In genomic region chr15:18832263-18832662, GRCm38 (mm10) we compare ENCODE assay signal across 10 mouse cellular contexts. TPM values are rescaled to one million over a fixed set of nuclear protein-coding genes. Genes with fewer than 3 reads are reported as not detected.
DNase-seq lines count a peak whose midpoint lies in the region; ATAC-seq and TF ChIP-seq lines count a peak whose summit lies in the region.
"Had no signal": no experiment of that assay in that cellular context is flagged by ENCODE, and none has a peak within 500 bp of the region (broad histone marks: within the 10 kb centered on the region; RNA-seq: fewer than 3 reads in every experiment).

No protein-coding gene starts in this region.

- no peaks in the 10 kb centered on the region for H3K36me3 ChIP-seq in lung, embryonic 14.5 days (ENCODE audit: insufficient read depth)
- H3K36me3 ChIP-seq in forebrain, postnatal 0 days (ENCODE audit: insufficient read depth) = no peaks in the 10 kb centered on the region
- H3K36me3 ChIP-seq in midbrain, embryonic 14.5 days (ENCODE audit: control insufficient read depth, insufficient read depth, low read length) = no peaks in the 10 kb centered on the region
- H3K36me3 ChIP-seq: embryonic facial prominence, embryonic 13.5 days; limb, embryonic 12.5 days had no signal

- no peak overlapping the region for H3K27ac ChIP-seq in lung, embryonic 14.5 days (ENCODE audit: low read depth)
- H3K27ac ChIP-seq in forebrain, postnatal 0 days (ENCODE audit: low read depth, low read length) = no peak overlapping the region
- no peak overlapping the region for H3K27ac ChIP-seq in midbrain, embryonic 14.5 days (replicated peaks; ENCODE audit: low read depth, low read length)
- H3K27ac ChIP-seq: embryonic facial prominence, embryonic 13.5 days; limb, embryonic 12.5 days had no signal

- no peak overlapping the region for H3K4me2 ChIP-seq in lung, embryonic 14.5 days
- H3K4me2 ChIP-seq in forebrain, postnatal 0 days (ENCODE audit: low read depth) = no peak overlapping the region
- no peak overlapping the region for H3K4me2 ChIP-seq in midbrain, embryonic 14.5 days (ENCODE audit: low read length)
- H3K4me2 ChIP-seq: embryonic facial prominence, embryonic 13.5 days; limb, embryonic 12.5 days had no signal

- no peaks in the 10 kb centered on the region for H3K27me3 ChIP-seq in lung, embryonic 14.5 days (ENCODE audit: insufficient read depth, low read length)
- no peaks in the 10 kb centered on the region for H3K27me3 ChIP-seq in forebrain, postnatal 0 days (ENCODE audit: insufficient read depth, low read length)
- no peaks in the 10 kb centered on the region for H3K27me3 ChIP-seq in midbrain, embryonic 14.5 days (ENCODE audit: control insufficient read depth, insufficient read depth, low read length)
- H3K27me3 ChIP-seq: embryonic facial prominence, embryonic 13.5 days; limb, embryonic 12.5 days had no signal

- peak; percentile 82 for DNase-seq in lung, embryonic 14.5 days
- no peak for DNase-seq in lung, adult 2 months
- peak; percentile 62 for DNase-seq in MEL-GATA-1-ER (ENCODE audit: extremely low read depth, low read depth)
- DNase-seq in cerebellum, adult 18-20 months = peak; percentile 62 to 70
- DNase-seq in forebrain, postnatal 0 days = peak; percentile 67
- peak; percentile 42 to 68 for DNase-seq in layer of hippocampus, adult 8-10 months (ENCODE audit: low spot score in 2 of 2)
- DNase-seq in midbrain, embryonic 14.5 days = peak; percentile 91

- no peak for TF ChIP-seq POLR2A in lung, adult 2 months (IDR thresholded peaks at IDR 0.05; ENCODE audit: borderline replicate concordance, extremely low read depth, low read depth, low read length)

- H3K4me3 ChIP-seq in lung, embryonic 14.5 days (ENCODE audit: low read depth, low read length) = no peak overlapping the region
- no peak overlapping the region for H3K4me3 ChIP-seq in lung, adult 2 months (replicated peaks; ENCODE audit: extremely low read depth, low read depth, low read length)
- no peak overlapping the region for H3K4me3 ChIP-seq in forebrain, postnatal 0 days (ENCODE audit: low read depth, low read length)
- H3K4me3 ChIP-seq in midbrain, embryonic 14.5 days (replicated peaks; ENCODE audit: low read depth, low read length) = no peak overlapping the region
- H3K4me3 ChIP-seq: embryonic facial prominence, embryonic 13.5 days; limb, embryonic 12.5 days had no signal

- H3K9ac ChIP-seq in lung, embryonic 14.5 days = no peak overlapping the region
- no peak overlapping the region for H3K9ac ChIP-seq in forebrain, postnatal 0 days
- no peak overlapping the region for H3K9ac ChIP-seq in midbrain, embryonic 14.5 days (replicated peaks; ENCODE audit: low read length)
- H3K9ac ChIP-seq: embryonic facial prominence, embryonic 13.5 days; limb, embryonic 12.5 days had no signal

- no peaks in the 10 kb centered on the region for H3K9me3 ChIP-seq in lung, embryonic 14.5 days (ENCODE audit: low read depth, low read length)
- H3K9me3 ChIP-seq in forebrain, postnatal 0 days (ENCODE audit: low read length) = no peaks in the 10 kb centered on the region
- H3K9me3 ChIP-seq in midbrain, embryonic 14.5 days (ENCODE audit: control insufficient read depth, low read length) = no peaks in the 10 kb centered on the region
- H3K9me3 ChIP-seq: embryonic facial prominence, embryonic 13.5 days; limb, embryonic 12.5 days had no signal

- WGBS in lung, embryonic 14.5 days = 18% methylated on average over 4 of the region's 4 CpGs
- 15% methylated on average over 4 of the region's 4 CpGs for WGBS in lung, adult 2 months
- 13% methylated on average over 4 of the region's 4 CpGs for WGBS in forebrain, postnatal 0 days
- WGBS in midbrain, embryonic 14.5 days = 17% methylated on average over 4 of the region's 4 CpGs

- H3K4me1 ChIP-seq in lung, embryonic 14.5 days (ENCODE audit: insufficient read depth) = no peaks in the 10 kb centered on the region
- no peaks in the 10 kb centered on the region for H3K4me1 ChIP-seq in lung, adult 2 months (ENCODE audit: control insufficient read depth, insufficient read depth, low read length)
- H3K4me1 ChIP-seq in forebrain, postnatal 0 days (ENCODE audit: insufficient read depth) = no peaks in the 10 kb centered on the region
- H3K4me1 ChIP-seq in midbrain, embryonic 14.5 days (ENCODE audit: control insufficient read depth, insufficient read depth, low read length) = no peaks in the 10 kb centered on the region
- H3K4me1 ChIP-seq: embryonic facial prominence, embryonic 13.5 days; limb, embryonic 12.5 days had no signal

- TF ChIP-seq CTCF in lung, embryonic 14.5 days (IDR thresholded peaks at IDR 0.05; ENCODE audit: low read depth) = peak; percentile 69
- no peak for TF ChIP-seq CTCF in lung, adult 2 months (IDR thresholded peaks at IDR 0.05; ENCODE audit: insufficient read depth, low read length)
- peak; percentile 77 for TF ChIP-seq CTCF in forebrain, postnatal 0 days (IDR thresholded peaks at IDR 0.05; ENCODE audit: low read depth)

- no peak for ATAC-seq in lung, embryonic 14.5 days (ENCODE audit: insufficient read depth)
- no peak for ATAC-seq in forebrain, postnatal 0 days
- peak; percentile 50; the same call in 1 of the 2 replicates for ATAC-seq in midbrain, embryonic 14.5 days (ENCODE audit: low FRiP score, low TSS enrichment)
- ATAC-seq in erythroblast, adult 5-6 weeks (replicated peaks; ENCODE audit: low FRiP score, poor library complexity, severe bottlenecking) = no peak

RNA-seq across cellular contexts. Expression of gene Cdh10, which starts 13.5 kb away (rescaled TPM):
- 0.30 and 0.61 TPM in 2 replicates for polyA plus RNA-seq in lung, embryonic 14.5 days (2014; fragmentation: Nextera tagmentation; extraction: Ambion mirVana)
- polyA plus RNA-seq in lung, adult 2 months (2012; rRNA removed) = 0.07 TPM in 1 of 2 replicates, not detected in the other
- 40.2 and 42.7 TPM in 2 replicates for total RNA-seq in forebrain, postnatal 0 days (2014; rRNA removed)
- polyA plus RNA-seq in forebrain, postnatal 0 days (2015; fragmentation: Nextera tagmentation; extraction: Ambion mirVana) = 20.6 and 24.3 TPM in 2 replicates
- 10 to 100 TPM; 35.5 to 37.8 (median 35.8) TPM for total RNA-seq in layer of hippocampus, adult 8-10 months (2022)
- polyA plus RNA-seq in midbrain, embryonic 14.5 days (2014; fragmentation: Nextera tagmentation; extraction: Ambion mirVana) = 24.5 and 25.0 TPM in 2 replicates
- total RNA-seq in erythroblast, adult 5-6 weeks (2015; ENCODE audit: low replicate concordance) = 0.38 TPM in 1 of 2 replicates, not detected in the other
- total RNA-seq in erythroblast, adult 5-6 weeks (2017; ENCODE audit: low replicate concordance) = not detected in 2 replicates

Comparison
In these comparisons a context has a peak if more than half of its experiments do, and no peak if none do; other contexts are left out.
1. RNA of gene Cdh10, which starts 13.5 kb away (polyA plus RNA-seq): 24.5 to 25.0 TPM in midbrain, embryonic 14.5 days and 20.6 to 24.3 TPM in forebrain, postnatal 0 days; 0.30 to 0.61 TPM in lung, embryonic 14.5 days and 0.07 TPM in lung, adult 2 months; every median in the first group is over 10 times any median in the second.